Mouse (Mus musculus): ENCODE results near the gene Degs2.

Gene Degs2

DNA sequence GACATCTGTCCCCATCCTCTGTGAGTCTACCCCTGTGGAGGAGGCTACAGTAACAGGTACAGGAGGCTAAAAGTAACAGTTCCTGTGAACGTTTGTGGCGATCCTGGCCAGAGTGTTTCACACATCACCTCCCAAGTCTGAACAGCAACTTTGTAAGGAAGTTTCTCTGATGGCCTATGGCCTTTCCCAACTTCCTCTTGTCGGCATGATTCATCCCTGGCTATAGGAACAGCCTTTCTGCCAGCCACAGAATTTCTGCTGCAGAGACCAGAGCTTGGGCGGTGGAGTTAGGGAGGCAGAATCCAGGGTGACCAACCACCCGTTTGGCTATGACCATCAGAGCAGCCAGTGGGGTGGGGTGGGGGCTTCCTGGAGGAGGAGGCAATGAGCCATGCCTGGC lies 2.1 kb downstream of the Degs2 start:
- in situ Hi-C loops (cut with MboI, MseI) = no loop called here

DNA sequence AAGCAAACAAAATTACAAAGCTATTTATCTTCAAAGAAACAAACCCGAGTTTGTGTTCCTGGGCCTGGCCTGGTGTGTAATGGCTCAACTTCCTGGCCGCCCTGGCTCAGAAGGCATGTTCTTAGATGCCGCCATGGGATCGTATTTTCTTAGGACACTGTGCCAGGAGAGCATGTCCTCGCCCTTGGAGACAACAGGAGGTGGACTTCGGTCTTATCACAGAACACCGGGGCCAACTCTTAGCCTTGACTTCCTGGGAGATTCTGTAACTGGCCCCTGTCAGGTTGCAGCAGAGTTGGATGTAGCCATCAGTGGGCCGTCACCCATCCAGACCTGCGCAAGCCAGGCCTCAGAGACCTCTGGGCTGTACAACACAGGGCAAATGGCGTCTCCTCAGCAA lies 2.5 kb downstream of the Degs2 start:
- in situ Hi-C loops (cut with MboI, MseI) = no loop called here

- in situ Hi-C loops (cut with MboI, MseI) = no loop called here
These were observed 3.2 kb downstream of the Degs2 start for GRCm38 (mm10) chr12:108698697-108699471.

GRCm38 (mm10) chr12:108694223-108694622 lies 7.9 kb downstream of the Degs2 start:
- in situ Hi-C loops (cut with MboI, MseI) = no loop called here

- in situ Hi-C loops (cut with MboI, MseI) = no loop called here
These were observed 8.5 kb downstream of the Degs2 start for GRCm38 (mm10) chr12:108693592-108693991.

DNA sequence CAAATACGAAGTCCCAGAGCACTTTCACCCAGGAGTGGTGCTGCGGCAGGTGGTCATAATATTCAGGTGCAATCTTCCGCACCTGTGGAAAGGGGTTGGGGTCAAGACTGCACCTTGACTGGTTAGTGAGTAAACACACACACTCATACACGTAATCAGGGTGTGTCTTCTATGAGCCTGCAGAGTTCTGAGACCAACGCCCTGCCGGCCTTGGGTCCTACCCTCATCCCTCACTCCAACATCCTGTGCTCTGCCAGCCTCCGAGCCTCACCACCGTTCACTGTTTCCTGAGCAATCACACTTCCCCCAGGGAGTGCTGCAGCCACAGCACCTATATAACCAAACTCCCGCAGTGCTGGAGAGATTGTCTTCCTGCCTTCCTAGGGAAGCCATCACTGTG lies 11.6 kb downstream of the Degs2 start:
- in situ Hi-C loops (cut with MboI, MseI) = no loop called here

DNA sequence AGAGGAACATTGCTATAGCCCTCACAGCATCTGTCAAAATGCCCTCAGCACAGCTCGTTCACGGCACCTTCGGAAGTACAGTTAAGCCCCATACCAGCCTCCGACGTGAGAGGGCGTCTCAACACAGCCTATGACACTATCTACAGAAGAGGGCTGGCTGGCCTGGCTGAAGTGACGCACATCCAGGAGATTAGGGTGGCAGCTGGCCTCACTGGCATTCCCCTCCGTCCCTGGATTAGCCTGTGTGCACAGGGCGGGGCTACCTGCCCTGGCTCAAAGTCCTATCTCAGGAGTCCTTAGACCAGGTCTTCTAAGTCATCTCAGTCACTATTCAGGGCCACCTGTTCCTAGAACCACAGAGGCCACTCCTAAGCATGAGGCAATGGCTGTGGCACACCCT lies 12.9 kb downstream of the Degs2 start:
- in situ Hi-C loops (cut with MboI, MseI) = no loop called here

DNA sequence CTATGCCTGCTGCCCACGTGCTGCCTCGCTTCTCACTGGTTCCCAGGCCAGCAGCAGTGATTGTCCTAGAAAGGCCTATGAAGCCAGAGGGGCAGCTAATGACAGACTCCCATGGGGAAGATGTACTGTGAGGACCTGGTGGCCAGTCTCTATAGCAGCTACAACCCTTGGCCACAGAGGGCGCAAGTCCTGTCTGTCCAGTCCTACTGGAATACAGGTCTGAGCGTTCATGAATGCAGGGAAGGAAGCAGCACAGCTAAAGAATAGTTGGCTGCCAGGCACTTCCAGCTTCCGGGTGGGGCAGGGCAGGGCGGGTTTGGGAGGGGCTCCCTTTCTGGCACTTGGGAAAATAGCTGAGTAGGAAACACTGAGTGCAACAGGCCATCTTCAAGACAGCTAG lies 15.2 kb downstream of the Degs2 start:
- in situ Hi-C loops (cut with MboI, MseI) = no loop called here

GRCm38 (mm10) chr12:108686463-108686862 lies 15.7 kb downstream of the Degs2 start:
- in situ Hi-C loops (cut with MboI, MseI) = no loop called here

- in situ Hi-C loops (cut with MboI, MseI) = no loop called here
These were observed 19.7 kb downstream of the Degs2 start for GRCm38 (mm10) chr12:108682240-108683023.

GRCm38 (mm10) chr12:108680861-108681260 lies 21.3 kb downstream of the Degs2 start:
- in situ Hi-C loops (cut with MboI, MseI) = no loop called here

GRCm38 (mm10) chr12:108678366-108678765 lies 23.7 kb downstream of the Degs2 start:
- in situ Hi-C loops (cut with MboI, MseI) = no loop called here

- in situ Hi-C loops (cut with MboI, MseI) = no loop called here
These were observed 25.0 kb downstream of the Degs2 start for GRCm38 (mm10) chr12:108677116-108677515.

DNA sequence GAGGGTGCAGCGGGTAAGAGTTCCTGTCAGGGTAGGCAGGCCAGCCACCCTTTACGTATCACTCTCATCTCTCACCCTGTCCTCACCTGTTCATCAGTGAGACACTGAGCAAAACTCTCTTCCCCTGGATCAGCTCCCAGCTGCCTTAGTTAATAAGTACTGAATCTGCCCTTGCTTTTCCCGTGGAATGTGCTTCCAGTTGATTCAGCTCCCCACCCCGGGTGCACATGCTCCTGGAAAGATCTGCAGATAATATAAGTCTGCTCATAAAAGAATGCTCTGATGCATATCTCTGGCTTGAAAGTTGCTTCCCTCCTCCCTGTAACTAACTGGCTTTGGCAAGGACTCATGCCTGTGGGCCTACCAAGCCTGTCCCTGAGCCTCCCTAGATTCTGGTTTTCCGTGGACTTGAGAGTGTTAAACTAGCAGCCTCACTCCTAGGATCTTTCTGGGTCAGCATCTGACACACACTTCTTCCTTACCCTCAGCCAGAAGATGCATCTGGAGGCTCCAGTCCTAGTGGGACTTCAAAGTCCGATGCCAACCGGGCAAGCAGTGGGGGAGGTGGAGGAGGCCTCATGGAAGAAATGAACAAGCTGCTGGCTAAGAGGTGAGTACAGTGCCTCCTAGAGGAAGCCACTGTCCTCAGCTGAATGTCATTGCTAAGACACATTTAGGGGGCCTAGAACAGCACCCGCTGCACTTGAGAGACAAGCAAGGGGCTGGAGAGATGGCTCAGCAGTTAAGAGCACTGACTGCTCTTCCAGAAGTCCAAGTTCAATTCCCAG lies 26.3 kb downstream of the Degs2 start:
- in situ Hi-C loops (cut with MboI, MseI) = no loop called here

DNA sequence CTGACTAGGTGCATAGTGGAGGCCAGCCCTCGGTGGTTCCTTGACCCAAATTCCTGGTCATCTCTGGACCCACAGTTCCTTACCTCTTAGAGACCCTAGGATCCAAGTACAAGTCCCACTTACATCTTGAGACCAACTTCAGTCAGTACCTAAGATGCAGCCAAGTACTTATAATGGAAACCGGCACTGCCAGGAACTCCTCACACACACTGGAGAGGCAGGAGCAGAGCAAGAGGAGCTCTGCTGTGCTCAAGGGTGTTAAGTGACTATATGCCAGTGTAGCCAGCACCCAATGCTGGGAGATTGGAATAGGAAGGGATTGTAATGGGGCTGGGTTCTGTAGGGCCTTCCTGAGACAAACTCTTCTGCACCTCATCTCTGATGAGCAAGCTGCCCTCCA lies 27.2 kb downstream of the Degs2 start:
- in situ Hi-C loops (cut with MboI, MseI) = no loop called here

- in situ Hi-C loops (cut with MboI, MseI) = no loop called here
These were observed 27.6 kb downstream of the Degs2 start for GRCm38 (mm10) chr12:108674502-108674901.

DNA sequence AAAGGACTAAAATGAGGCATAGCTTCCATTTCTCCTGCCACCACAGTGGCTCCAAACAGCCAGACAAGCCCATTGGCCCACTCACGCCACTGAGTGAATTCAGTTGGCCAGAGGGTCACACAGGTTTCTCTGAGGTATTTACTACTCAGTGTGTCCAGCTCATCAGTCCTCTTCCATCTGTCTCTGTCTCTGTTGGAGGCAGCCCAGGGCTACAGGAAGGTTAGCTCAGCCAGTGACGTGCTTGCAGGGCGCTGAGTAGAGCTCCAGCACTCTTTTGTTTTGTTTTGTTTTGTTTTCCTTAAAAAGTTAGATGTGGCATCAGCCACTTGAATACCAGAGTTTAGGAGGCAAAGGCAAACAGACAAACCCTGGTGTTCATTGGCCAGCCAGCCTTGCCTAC lies 28.6 kb downstream of the Degs2 start:
- in situ Hi-C loops (cut with MboI, MseI) = no loop called here

DNA sequence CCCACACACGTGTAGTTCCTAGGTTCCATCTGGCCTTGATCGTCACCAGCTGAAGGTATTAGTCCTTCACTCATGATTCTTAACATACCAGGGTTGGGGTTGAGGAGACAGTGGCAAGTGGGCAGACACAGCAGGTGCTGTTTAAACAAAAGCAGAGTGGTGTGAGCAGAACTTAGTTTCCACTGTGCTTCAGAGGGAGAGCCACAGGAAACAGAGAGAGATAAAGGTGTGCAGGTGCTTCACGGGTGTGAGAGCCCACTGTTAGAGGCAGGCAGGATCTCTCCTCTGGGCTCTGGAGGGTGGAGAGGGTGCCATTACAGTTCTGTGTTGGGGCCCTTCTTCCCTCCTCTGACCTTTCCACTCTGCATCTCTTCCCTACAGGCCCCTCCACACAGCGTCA lies 29.2 kb downstream of the Degs2 start:
- in situ Hi-C loops (cut with MboI, MseI) = no loop called here

DNA sequence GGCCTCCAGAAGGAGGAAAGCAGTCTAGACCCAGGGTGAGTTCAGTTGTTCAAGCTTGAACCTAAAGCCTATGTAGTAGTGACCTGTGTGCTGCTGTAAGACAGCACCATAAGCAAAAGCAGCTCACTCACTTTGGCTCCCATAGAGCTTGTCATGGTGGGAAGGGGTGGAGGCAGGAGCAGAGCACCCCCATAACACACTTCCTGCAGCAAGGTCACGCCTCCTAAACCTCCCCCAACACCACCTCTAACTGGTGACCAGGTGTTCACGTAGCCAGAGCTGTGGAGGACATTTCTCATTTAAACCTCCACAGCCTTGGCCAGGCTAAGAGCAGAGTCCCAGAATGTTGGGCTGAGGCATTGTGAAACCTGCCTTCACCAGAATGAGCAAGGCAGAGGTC lies 30.6 kb downstream of the Degs2 start:
- in situ Hi-C loops (cut with MboI, MseI) = no loop called here

DNA sequence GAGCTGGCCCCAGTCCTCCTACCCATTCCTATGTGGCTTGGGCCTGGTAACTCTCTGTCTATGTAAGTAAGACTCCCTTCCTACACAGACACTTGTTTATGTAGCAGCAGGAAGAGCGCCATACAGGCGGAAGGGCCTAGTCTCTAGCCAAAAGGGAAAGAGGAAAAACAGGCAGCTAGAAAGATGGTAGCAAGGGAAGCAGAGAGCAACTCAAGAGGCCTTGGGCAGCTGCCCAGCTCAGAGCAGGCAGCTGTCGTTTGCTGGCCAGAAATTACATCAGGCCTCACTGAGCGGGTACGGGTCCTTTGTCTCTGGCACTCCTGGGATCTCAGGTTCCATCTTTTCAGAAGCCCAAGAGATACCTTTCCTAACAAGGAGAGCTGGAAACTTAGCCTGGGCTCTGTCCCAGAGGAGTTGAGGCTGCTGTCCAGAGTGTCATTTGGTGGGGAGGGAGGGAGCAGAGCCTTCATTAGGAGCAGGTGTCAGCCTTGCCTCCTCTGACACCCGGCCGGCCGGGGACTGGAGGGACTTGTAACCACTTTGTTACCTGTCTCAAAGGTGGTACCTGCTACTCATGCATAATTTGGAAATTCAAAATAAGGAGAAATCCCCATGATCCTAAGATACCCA lies 33.4 kb downstream of the Degs2 start:
- in situ Hi-C loops (cut with MboI, MseI) = loop anchor here (10.0 kb wide), 1 partner anchor 64 kb away; no protein-coding TSS in a partner anchor

DNA sequence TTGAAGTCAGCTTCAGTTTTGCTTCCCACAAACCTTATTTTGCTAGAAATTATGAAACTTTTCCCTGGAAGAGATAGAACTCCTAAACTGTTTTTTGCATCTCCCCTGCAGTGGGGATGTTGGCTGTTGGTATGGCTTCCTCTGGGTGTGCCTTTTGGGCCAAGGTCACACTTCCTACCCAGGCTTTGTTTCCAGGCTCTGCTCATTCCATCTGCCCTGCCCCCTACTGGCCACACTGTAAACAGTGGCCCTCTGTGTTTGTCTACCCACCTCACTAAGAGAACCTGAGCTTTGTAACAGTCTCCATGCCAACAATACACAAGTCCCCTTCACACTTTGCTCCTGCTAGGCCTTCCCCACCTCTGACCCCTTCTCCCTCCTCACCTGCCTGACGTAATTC lies 44.8 kb downstream of the Degs2 start:
- in situ Hi-C loops (cut with MboI, MseI) = no loop called here

All from T-helper 1 cell (primary cell).